Mouse (Mus musculus) heart, adult 2 months (tissue): ENCODE measurements around the gene Rbfox3. TPM values are rescaled to one million over a fixed set of nuclear protein-coding genes. Genes with fewer than 3 reads are reported as not detected.

ENCODE experiments used
- DNase-seq, 2 experiments: peaks; one replicate each; pipeline ENCODE4 v3.0.0; 2021
- H3K27ac ChIP-seq: fragments of 200-600 bp; 2 replicates; pipeline ENCODE4 v1.8.1; 2022
- H3K27me3 ChIP-seq: fragments of 200-500 bp; 2 replicates; pipeline ENCODE4 v1.6.1; 2012; ENCODE audit warnings: mild to moderate bottlenecking, low read length, inconsistent platforms, mixed read lengths; ENCODE audit not compliant: control insufficient read depth, insufficient read depth
- H3K36me3 ChIP-seq: fragments of 200-500 bp; 2 replicates; pipeline ENCODE4 v1.6.1; 2012; ENCODE audit warnings: low read length, inconsistent platforms; ENCODE audit not compliant: control insufficient read depth, insufficient read depth
- H3K4me1 ChIP-seq: fragments of 200-500 bp; 2 replicates; pipeline ENCODE4 v1.6.1; 2011; ENCODE audit warnings: low read length; ENCODE audit not compliant: control insufficient read depth, insufficient read depth
- H3K4me3 ChIP-seq: fragments of 200-600 bp; 2 replicates; pipeline ENCODE4 v1.8.1; 2022
- H3K79me2 ChIP-seq: fragments of 200-500 bp; replicated peaks from 2 replicates; pipeline ENCODE4 v1.6.1; 2012; ENCODE audit warnings: mild to moderate bottlenecking, inconsistent platforms, low read length, moderate library complexity, mixed read lengths; ENCODE audit not compliant: control insufficient read depth, insufficient read depth
- H3K9ac ChIP-seq: fragments of 200-500 bp; 2 replicates; pipeline ENCODE4 v1.6.1; 2012; ENCODE audit warnings: low read depth, mild to moderate bottlenecking, control low read depth, inconsistent platforms, low read length, mixed read lengths
- CTCF ChIP-seq: fragments of 200-600 bp; IDR thresholded peaks from 2 replicates; pipeline ENCODE4 v1.8.1; 2022; ENCODE audit warnings: antibody characterized with exemption, mild to moderate bottlenecking, moderate library complexity
- EP300 ChIP-seq: fragments of 200-500 bp; IDR thresholded peaks from 2 replicates; pipeline ENCODE4 v1.6.1; 2011; ENCODE audit warnings: low read depth, low read length, control low read depth; ENCODE audit not compliant: insufficient read depth
- POLR2A ChIP-seq: fragments of 200-500 bp; IDR thresholded peaks from 2 replicates; pipeline ENCODE4 v1.6.1; 2011; ENCODE audit warnings: mild to moderate bottlenecking, low read depth, low read length, control low read depth; ENCODE audit not compliant: insufficient read depth
- WGBS: fragments of 180-500 bp; shearing (Covaris S2); methylation state at CpG from one replicate; pipeline ENCODE4 v1.1.7; 2018; 5-methylcytosine and 5-hydroxymethylcytosine counted together
- intact Hi-C: fragments of 180-260 bp; cut with DNase I; formaldehyde crosslinking; loops from one replicate; pipeline ENCODE4 v1.15.1; 2025
- polyA plus RNA-seq: library from polyadenylated mRNA; depleted of rRNA; stranded (reverse); fragments of >200 nt; gene quantifications from 2 replicates; pipeline ENCODE4 v1.2.3, GENCODE M21; 2012
- total RNA-seq, 2 experiments: library from RNA; stranded (reverse); gene quantifications; 2 replicates each; pipeline ENCODE4 v1.2.3; 2021

Gene Rbfox3
- total and polyA plus RNA-seq, 3 experiments = 0.16 to 0.23 TPM; not detected in 1

DNA sequence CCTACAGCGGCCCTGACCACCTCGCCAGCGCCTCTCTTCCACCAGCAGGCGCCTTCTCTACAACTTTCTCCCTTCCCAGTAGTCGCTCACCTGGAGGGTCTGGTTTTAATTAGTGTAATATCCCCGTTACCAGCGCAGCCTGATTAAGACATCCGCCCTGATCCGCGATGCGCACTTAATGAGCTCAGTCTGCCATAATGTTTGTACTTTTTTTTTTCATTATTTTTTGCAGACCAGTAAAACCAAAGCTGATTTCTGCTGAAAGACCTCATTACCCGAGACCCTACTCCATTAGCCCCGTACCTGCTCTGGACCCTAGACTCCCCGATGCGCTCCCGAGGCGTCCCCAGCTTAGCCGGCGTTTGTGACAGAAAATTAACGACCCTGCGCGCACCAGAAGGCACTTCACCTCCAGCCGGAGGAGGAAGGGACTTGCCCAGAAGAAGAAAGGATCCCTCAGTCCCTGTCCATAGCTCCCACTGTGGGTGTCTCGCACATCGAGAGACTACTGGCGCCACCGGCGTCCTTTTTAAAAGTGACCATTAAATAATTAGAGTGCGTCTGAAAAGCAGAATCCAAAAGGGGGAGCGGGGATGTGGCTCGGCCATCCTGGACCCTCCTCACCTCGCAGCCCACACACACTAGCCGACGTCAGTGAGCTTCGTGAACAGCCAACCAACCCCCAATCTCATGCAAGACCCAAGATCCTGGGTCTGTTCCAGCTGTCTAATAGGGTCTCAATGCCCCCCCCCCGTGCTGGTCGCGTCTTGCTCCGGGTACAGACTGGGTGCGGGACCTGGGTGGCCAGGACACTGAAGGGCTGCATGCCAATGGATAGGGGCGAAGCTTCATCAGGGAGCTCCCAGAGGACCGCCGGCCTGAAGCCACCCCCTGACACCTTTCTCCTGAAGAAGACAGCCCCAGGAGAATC lies 3.7 kb downstream of the Rbfox3 start:
- Histone ChIP-seq H3K27me3 (peaks cover 22% of the 10 kb centered on the region), H3K79me2 (no peaks in the 10 kb centered on the region), H3K27ac (no peak overlapping the region), H3K4me3 (no peak overlapping the region), H3K9ac (no peak overlapping the region), H3K36me3 (no peaks in the 10 kb centered on the region), H3K4me1 (no peaks in the 10 kb centered on the region)
- no peak for DNase-seq
- WGBS = 3% methylated on average over 43 of the region's 43 CpGs
- intact Hi-C loops = no loop called here
- TF ChIP-seq CTCF (no peak), EP300 (no peak), POLR2A (no peak)

- TF ChIP-seq POLR2A (no peak), EP300 (no peak), CTCF (no peak)
- intact Hi-C loops = no loop called here
- no peak overlapping the region for H3K9ac ChIP-seq
- DNase-seq = no peak
- no peak overlapping the region for H3K4me3 ChIP-seq
- no peaks in the 10 kb centered on the region for H3K79me2 ChIP-seq
- H3K36me3 ChIP-seq = no peaks in the 10 kb centered on the region
- H3K27ac ChIP-seq = no peak overlapping the region
- H3K4me1 ChIP-seq = no peaks in the 10 kb centered on the region
- H3K27me3 ChIP-seq = peaks cover 22% of the 10 kb centered on the region
- 7% methylated on average over 23 of the region's 23 CpGs for WGBS
These were observed 4.5 kb downstream of the Rbfox3 start for GRCm38 (mm10) chr11:118906824-118907470.

DNA sequence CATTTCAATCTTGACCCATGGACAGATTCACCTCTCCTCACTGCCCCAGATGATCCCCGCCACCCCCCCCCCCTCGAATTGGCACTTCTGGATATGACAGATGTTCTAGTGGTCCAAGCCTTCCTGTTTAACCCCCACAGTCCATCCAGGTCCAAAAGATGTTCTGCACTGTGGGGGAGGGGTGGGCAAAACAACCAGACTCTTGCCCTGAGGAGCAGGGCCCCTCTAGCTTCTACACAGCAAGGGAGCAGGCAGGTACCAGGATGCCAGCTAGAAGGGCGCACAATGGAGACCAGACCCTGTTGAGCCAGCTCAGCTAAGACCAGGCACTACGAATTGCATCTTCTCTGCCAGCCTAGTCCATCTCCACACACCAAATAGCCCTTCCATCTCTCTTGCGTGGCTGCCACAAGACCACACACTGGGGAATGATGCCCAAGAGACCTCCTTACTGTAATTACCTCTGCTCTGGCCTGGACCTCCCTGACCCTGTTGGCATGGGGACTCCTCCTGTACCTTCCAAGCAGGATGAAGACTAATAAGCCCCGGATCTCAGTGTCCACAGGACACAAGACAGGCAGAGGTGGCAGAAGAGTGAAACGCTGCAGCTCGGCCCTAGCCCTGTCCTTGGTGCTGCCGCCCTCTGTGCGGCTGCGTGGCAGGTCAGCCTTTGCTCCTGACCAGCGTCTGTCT lies 5.1 kb downstream of the Rbfox3 start:
- H3K27me3 ChIP-seq = peaks cover 22% of the 10 kb centered on the region
- WGBS = 20% methylated on average over 12 of the region's 12 CpGs
- no peak for DNase-seq
- no peak overlapping the region for H3K9ac ChIP-seq
- no peak overlapping the region for H3K4me3 ChIP-seq
- TF ChIP-seq CTCF (no peak), EP300 (no peak), POLR2A (no peak)
- no peaks in the 10 kb centered on the region for H3K79me2 ChIP-seq
- no peaks in the 10 kb centered on the region for H3K4me1 ChIP-seq
- no peak overlapping the region for H3K27ac ChIP-seq
- no peaks in the 10 kb centered on the region for H3K36me3 ChIP-seq
- intact Hi-C loops = no loop called here

- DNase-seq = no peak
- H3K9ac ChIP-seq = no peak overlapping the region
- H3K4me1 ChIP-seq = no peaks in the 10 kb centered on the region
- no peaks in the 10 kb centered on the region for H3K36me3 ChIP-seq
- H3K27ac ChIP-seq = no peak overlapping the region
- intact Hi-C loops = no loop called here
- H3K4me3 ChIP-seq = no peak overlapping the region
- H3K79me2 ChIP-seq = no peaks in the 10 kb centered on the region
- no peak for TF ChIP-seq EP300
- no peak for TF ChIP-seq CTCF
- TF ChIP-seq POLR2A = no peak
- WGBS = 50% methylated on average over 11 of the region's 11 CpGs
- H3K27me3 ChIP-seq = peaks cover 22% of the 10 kb centered on the region
These were observed 5.7 kb downstream of the Rbfox3 start for GRCm38 (mm10) chr11:118905656-118906055.

DNA sequence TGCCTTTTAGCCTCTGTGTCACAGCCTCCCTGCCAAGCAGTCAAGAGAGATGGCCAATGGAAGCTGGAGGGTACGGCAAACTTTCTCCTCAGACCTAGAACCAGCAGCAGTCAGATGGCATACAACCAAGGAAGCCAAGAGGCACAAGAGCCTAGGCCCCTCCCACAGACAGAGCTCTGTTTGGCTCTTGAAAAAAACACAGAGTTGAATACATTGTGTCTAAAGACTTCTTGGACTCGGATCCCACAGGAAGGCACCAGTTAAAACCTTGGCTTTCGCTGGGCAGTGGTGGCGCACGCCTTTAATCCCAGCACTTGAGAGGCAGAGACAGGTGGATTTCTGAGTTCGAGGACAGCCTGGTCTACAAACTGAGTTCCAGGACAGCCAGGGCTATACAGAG lies 7.1 kb downstream of the Rbfox3 start:
- WGBS = 81% methylated on average over 6 of the region's 6 CpGs
- H3K4me3 ChIP-seq = no peak overlapping the region
- no peaks in the 10 kb centered on the region for H3K4me1 ChIP-seq
- no peaks in the 10 kb centered on the region for H3K36me3 ChIP-seq
- no peak overlapping the region for H3K27ac ChIP-seq
- DNase-seq = no peak
- intact Hi-C loops = no loop called here
- TF ChIP-seq CTCF (no peak), EP300 (no peak), POLR2A (no peak)
- peaks cover 17% of the 10 kb centered on the region for H3K27me3 ChIP-seq
- no peaks in the 10 kb centered on the region for H3K79me2 ChIP-seq
- H3K9ac ChIP-seq = no peak overlapping the region
